Mouse (Mus musculus) layer of hippocampus, adult 9-10 months (tissue): Measurements from ENCODE around the gene Wfdc12.

Source experiments
- DNase-seq: peaks from one replicate; pipeline ENCODE4 v3.0.0; 2022; ENCODE audit warnings: low spot score

Wfdc12 gene

DNA sequence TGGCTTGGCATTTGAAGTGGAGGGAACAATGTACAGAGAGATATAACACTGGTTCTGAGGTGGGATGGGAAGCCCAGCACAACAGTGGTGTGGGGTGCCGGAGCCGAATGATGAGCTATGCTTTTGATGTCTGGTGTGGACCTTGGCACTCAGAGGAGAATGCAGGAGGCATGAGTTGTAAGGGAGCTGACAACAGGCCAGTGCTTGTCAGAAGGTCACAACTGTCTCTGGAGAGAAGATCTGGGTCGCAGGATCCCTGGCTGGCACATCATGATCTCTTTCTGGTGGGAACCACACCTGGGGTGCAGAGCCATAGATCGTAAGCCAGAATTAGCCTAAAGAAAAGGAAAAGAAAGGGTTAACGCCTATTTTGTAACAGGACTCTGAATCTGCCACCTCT is 12.6 kb downstream of the Wfdc12 start:
- no peak for DNase-seq

DNA sequence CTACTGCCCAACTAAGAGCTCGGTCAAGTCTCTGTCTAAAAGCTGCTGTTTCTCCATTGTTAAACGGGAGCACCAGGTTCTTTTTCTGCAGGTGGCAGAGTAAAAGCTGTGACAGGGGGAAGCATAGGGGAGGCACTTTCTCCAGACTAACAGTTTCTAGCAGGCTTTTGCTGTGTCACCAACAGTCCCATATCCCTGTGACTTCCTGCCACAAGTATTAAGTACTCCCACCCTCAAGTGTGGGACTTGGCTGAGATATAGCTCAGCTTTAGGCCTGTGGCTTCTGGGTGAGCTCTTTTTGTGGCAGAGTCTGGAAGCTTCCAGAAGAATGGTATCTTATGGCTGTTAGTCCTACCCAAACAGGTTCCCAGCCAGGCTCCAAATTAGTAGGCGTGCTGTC is 14.6 kb downstream of the Wfdc12 start:
- DNase-seq, result no peak

DNA sequence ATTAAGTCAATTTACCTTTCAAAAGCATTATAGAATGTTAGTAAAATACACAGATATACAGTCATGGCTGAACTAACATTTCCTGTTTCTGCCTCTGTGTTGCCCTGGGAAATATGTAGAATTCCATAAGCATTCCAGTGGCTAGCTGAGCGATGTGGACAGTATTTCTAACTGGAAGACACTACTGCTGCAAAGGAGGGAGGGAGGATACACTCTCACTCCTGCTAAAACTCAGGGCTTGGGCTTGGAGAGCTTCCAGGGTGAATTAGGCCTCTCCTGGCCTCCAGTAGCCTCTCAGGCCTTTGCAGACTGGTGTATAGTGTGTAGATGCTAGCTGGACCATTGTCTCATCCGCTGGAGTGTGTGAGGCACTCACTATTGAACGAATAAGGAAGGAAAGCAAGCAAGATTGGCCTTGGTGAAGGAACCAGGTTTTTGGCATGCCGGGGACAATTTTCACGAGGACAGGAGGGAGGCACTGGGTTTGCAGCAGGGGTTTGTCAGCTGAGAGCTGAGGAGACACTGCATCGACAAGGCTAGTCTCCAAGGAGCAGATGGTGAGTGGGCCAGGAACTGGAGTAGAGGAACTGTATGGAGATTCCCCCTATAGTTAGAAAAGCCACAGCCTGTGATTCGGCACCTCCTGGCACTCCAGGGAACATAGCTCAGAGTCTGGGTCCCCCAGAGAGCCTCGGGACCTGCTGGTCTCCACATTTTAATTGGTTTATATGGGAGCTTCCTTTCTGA is 15.6 kb downstream of the Wfdc12 start:
- DNase-seq, result peak; percentile 13

DNA sequence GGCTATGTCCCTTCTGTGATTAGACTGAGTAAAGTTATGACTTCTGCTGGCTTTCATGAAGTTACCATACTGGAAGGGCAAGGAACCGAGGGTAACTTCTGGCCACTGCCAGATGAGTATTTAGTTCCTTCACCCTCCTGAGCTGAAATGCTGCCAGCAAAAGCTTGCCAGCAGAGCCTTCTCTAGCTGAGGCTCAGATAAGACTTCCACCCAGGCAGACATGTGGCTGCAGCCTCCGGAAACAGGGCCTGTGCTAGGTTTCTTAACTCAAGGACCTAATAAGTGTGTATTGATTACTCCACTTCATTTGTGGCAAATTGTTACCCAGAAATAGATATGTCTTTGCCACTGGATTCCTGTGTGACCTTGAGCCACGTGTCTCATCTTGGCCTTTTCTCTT is 17.0 kb downstream of the Wfdc12 start:
- no peak for DNase-seq

DNA sequence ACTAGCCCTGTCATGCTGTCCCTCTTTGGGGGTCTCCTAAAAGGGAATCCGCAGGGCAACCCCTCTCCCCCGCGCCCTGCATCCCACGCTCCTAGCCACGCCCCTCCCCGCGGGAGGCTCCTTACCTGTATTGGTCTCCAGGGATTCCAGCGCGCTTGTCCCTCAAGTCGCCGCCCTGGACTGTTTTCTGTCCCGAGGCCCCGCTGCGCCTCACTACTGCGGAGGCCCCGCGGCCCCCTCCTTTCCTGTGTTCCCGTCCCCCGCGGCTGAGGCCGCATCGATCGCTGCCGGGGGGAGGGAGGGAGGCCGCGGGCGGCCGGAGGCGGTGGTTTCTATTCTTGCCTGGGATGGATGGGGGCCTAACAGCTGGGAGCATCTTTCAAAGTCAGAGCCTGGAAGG is 19.5 kb downstream of the Wfdc12 start, which contains the start of gene Kcns1:
TSS of gene Kcns1 (minus strand) at position 212 of the 400 bp plus-strand sequence.
- DNase-seq, result no peak

- DNase-seq, result no peak
Observed at GRCm38 (mm10) chr2:164170326-164170725, 20.1 kb downstream of the Wfdc12 start.

DNA sequence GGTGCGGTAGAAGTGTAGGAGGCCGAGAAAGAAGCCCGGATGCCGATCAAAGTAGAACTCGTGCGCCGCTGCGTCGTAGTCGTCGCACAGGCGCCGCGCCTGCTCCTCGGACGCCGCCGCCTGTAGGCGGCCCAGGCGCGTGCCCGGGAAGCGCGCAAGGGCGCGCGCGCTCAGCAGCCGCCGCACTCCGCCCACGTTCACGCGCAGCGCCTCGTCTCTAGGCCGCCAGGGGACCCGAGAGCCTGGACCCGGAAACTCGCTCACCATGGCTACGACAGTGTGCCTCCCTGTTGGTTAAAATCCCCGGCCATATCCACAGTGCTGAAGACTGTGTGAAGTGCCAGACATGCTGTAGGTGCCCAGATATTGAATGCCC is 21.8 kb downstream of the Wfdc12 start:
- no peak for DNase-seq

- no peak for DNase-seq
Observed at GRCm38 (mm10) chr2:164167752-164168570, 22.4 kb downstream of the Wfdc12 start.

GRCm38 (mm10) chr2:164164941-164165340 is 25.5 kb downstream of the Wfdc12 start:
- DNase-seq, result no peak

DNA sequence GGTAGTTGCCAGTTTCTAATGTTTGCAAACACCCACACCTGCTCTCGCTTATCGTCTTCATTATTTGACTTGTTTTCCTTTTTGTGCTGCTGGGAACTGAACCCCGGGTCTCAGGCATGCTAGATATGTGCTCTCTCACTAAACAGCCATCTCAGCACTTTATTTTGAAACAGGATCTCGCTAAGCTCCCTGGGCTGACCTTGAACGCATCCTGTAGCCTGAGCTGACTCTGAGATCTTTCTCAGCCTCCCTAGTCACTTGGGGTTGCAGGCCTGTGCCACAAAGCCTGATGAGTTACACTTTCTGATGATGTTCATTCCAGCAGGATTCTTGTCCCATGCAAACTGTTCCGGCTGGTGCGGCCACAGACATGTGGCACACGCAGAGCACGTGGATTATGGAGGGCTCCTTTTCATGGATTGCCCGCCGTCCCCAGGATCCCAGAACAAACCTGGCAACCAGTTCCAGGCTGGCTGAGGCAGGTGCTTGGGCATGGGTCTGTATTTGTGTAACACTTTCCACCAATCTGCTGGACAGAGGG is 28.8 kb downstream of the Wfdc12 start:
- DNase-seq, result no peak

DNA sequence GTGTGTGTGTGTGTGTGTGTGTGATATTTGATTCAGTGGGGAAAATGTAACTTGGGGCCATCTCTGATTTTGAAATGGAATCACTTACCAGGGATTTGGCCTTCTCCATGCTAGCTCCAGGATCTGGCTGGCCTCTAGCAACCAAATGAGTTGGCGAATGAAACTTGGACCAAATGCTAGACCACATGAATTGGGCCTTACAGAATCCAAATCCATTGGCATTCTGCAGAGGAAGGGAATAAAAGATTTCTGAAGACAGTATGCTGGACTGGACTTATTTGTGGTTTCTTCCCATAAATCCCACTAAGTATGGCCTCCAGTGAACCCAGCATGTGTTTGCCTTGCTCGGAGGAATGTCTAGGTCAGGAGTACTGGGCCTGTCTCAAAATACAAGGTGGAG is 31.6 kb downstream of the Wfdc12 start:
- DNase-seq, result no peak

- DNase-seq, result no peak
Observed at GRCm38 (mm10) chr2:164156158-164156557, 34.2 kb downstream of the Wfdc12 start.

DNA sequence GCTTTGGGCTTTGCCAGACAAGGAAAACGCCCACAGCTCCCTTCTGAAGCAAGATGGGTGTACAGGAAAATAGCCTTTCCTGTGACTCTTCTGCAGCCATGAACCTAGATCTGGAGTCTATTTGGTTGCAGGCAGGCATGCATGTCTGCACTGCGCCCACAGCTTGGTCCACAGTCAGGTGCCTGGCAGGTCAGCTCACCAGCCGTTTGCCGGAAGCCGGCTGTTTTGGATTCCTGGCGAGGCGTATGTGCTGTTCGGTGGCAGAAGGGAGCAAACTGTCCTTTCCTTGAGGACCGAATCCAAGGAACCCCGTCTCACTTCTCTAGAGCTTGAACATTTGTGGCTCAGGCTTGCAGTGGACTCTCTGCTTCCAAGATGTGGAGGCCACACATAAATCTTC is 36.4 kb downstream of the Wfdc12 start:
- DNase-seq, result no peak

DNA sequence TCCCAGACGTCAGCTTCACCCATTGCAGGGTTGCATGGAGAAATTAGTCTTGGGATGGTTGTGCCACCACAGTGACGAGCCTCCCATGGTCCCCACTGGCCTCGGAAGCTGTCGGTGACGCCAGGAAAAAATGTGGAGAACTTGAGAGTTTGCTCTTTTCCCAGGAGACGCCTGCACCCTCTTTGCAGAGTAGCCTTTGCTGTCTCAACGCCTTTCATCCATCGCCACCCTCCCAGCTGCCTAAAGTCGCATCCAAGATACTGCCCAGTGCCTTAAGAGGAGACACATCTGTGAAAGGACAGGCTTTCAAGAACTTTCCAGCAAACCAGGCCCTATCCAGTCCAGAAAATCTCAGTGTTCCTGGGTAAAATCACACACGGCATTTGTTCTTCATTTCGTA is 38.1 kb downstream of the Wfdc12 start:
- DNase-seq, result no peak

- no peak for DNase-seq
Observed at GRCm38 (mm10) chr2:164150086-164150760, 40.2 kb downstream of the Wfdc12 start.

DNA sequence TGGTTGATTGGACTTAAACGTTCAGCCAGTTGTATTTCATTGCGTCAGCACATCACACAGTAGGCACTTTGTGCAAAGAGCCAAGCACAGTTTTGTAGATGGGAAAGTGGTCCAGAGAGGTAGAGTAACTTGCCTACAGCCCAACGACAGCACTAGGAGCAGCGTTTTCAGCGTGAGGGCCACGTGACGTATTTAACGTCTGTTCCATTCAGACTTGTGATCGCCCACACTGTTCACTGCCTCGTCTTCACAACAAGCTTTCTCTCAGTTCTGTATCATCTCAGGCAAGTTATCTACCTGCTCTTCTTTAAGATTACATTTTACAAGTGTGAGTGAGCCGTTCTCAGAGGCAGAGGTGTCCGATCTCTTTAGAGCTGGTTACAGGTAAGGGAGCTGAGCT is 43.9 kb downstream of the Wfdc12 start:
- DNase-seq, result no peak

GRCm38 (mm10) chr2:164144541-164144940 is 45.9 kb downstream of the Wfdc12 start:
- no peak for DNase-seq

GRCm38 (mm10) chr2:164144025-164144424 is 46.4 kb downstream of the Wfdc12 start:
- no peak for DNase-seq

DNA sequence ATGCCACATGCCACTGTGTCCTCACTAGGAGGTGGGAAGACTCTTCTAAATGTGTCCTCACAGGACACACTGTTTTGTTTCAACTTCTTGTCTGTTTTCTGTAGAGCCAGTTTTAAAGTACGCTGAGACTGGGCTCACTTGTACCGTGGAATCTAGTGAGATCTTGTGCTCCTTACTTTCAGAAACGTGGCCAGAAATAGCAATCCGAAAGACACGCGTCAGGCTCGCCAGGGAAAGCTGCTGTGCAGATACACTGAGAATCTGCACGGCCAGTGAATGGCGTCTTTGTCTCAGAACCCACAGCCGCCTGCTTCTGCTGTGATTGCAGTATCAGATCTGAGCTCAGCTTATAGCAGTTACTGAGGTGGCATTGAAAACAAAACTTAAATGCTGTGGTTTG is 48.4 kb downstream of the Wfdc12 start:
- no peak for DNase-seq
